Mouse (Mus musculus): ENCODE results near the gene 1700001C19Rik.
"Not testable (repeated sequence)": the region's sequence is repeated elsewhere in the genome, so short reads cannot be mapped to it uniquely, and the experiment has no call there.

1700001C19Rik gene

DNA sequence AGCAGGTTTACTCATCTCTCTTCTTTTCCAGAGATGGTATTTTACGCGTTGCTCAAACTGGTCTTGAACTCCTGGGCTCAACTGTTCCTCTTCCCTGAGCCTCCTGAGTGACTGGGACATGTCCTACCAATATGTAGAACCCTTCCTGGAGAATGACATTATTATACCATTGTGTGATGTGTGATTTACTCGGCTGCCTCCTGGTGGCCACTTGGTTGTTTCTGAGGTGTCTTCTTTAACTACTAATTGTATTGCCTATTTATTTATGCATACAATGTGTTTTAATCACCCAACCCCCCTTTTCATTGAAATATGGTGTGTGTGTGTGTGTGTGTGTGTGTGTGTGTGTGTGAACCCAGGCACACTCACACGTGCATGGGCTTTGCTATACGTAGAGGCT lies 6.4 kb downstream of the 1700001C19Rik start:
- no peak for DNase-seq (ENCODE audit: extremely low spot score)

DNA sequence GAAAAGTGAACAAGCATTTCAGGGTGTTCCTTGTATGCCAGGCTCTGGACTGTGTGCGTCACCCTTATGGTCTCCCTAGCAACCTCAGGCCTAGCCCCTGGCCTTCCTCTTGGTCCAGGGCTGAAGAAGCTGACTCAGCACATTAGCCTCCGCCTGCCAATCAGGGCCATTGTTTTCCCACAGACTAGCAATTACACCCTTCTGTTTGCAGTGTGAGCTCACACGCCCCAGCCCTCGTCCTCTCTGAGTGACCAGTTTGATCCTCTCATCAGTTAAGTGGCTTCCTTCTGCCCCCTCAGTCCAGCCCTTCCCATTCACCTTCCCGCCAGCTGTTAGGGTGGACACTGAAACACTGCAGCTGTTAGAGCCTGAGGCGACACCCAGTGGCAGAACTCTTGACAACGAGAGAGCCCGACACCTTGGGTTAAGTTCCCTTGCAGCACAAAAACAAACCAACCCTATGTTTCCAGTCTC lies 8.3 kb downstream of the 1700001C19Rik start:
- peak; percentile 70 for DNase-seq (ENCODE audit: extremely low spot score)

DNA sequence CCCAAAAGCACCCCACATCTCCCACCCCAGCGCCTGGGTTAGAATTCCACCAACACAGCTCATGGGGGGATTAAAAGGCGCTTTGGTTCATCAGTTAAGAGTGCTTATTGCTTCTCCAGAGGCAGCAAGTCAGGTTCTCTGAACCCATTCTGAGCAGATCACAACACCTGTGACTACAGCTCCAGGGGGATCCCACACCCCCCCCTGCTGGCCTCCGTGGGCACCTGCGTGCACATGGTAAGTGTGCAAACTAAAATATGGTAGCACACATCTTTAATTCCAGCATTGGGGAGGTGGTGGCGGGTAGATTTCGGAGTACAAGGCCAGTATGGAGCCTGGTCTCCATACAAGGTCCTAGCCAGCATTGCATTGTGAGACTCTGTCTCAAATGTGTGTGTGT lies 9.9 kb downstream of the 1700001C19Rik start:
- no peak for DNase-seq (ENCODE audit: extremely low spot score)

DNA sequence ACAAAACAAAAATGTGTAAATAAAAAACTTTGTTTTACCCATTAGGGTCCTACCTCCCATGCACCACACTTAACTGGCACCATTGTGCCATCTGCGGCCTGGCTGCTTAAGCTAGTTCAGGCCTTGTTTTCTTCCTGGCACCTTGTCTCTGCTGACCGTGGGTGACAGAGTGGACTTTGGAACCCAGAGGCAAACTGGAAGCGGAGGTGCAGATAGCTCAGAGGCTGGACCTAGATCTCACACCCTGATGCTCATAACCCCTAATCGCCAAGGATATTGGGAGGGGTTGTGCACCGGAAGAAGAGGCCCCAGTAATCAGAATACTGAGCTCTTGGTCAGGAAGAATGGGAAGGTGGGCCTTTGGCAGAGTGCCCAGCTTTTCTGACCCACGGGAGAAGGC lies 13.0 kb downstream of the 1700001C19Rik start:
- no peak for DNase-seq (ENCODE audit: extremely low spot score)

DNA sequence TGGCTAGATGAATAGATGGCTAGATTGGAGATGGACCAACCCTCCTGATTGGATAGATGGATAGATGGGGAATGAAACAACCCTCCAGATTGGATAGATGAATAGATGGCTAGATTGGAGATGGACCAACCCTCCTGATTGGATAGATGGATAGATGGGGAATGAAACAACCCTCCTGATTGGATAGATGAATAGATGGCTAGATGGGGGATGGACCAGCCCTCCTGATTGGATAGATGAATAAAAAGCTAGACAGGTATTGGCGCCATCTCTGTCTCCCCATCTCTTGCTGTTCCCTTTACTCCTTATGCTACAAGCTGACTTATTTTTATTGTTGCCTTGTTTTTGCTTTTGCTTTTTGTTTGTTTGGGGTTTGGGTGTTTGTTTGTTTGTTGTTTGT lies 14.6 kb downstream of the 1700001C19Rik start:
- not testable (repeated sequence) for DNase-seq (ENCODE audit: extremely low spot score)

DNA sequence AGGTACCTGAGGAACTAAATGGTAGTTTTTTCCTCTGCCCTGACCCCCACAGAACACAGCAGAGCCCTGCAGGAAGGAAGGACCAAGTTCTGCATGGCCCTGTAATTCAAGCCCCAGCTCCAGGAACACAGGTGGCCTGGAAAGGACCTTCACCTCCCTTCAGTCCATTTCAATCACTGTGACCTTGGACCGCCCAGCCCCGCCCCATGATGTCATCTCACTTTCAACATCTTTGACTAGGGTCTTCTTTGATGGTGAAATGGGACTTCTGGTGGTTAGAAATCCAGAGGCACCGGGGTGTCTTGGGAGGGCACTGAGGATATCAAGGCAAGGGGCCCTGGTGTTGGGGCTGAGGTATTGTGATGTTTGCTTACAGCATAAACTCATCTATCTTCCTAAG lies 15.6 kb downstream of the 1700001C19Rik start:
- no peak for DNase-seq (ENCODE audit: extremely low spot score)

DNA sequence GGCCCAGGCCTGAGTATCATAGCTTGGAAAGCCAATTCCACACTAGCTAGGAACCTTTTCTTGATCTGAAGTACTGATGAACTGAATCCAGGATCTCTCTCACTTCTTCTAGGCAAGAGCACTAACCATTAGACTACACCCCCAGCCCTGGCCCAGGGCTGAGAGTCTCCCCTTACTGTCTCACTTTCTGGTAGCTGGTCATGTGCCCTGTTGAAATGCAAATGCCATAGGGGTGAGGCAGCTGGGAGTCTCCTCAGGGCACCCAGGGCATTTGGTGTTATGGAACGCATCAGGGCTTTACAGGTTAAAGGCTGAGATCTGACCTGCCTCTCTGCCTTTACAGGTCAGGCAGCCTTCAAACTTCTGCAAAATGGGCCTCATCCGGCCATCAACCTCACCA lies 17.0 kb downstream of the 1700001C19Rik start:
- no peak for DNase-seq (ENCODE audit: extremely low spot score)

DNA sequence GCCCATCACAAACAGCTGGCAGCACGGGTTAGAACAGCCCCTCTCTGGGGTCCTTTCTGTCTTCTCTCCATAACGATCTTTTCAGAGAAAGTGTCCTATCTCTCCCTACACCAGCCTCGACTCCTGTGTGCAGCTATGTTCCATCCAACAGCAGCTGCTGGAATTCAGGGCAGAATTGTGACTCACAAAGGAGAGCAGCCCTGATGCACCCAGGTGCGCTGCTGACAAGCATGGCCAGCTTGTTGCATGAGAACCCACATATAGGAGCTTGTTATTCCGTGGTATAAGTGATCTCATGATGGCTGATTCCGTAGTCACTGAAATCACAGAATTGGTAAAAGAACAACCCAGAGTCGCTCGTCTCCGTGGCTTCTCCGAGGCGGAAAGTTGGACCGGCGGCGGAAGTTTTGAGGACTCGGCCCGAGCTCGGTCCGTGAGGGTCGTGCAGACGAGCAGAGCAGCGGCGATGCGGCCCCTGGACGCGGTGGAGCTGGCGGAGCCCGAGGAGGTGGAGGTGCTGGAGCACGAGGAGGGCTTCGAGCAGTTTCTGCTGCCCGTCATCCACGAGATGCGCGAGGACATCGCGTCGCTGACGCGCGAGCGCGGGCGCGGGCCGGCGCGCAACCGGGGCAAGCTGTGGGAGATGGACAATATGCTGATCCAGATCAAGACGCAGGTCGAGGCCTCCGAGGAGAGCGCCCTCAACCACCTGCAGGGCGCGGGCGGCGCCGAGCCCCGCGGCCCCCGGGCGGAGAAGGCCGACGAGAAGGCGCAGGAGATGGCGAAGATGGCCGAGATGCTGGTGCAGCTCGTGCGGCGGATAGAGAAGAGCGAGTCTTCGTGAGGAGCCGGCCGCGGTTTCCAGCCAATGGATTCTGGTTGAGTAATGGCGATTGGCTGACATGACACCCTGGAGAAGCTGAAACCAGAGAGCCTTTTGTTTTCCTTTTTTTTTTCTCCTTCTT lies 27.0 kb downstream of the 1700001C19Rik start:
- peak; percentile 33 for DNase-seq (ENCODE audit: extremely low spot score)

DNA sequence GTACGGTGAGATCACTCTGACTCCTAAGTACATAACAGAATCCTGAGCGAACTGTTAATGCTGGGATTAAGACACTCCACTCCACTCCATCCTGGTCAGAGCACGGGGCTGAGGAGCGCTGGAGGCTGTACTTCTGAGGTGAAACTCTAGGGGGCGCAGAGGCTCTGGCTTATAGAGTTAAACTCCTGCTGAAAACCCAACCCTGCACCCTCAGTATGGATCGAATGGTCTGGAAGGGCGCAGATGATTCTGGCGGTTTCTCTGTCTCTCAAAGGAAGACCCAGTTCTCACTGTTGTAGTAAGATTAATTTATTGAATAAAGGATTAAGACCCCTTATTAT lies 28.6 kb downstream of the 1700001C19Rik start:
- DNase-seq (ENCODE audit: extremely low spot score): peak; percentile 66

DNA sequence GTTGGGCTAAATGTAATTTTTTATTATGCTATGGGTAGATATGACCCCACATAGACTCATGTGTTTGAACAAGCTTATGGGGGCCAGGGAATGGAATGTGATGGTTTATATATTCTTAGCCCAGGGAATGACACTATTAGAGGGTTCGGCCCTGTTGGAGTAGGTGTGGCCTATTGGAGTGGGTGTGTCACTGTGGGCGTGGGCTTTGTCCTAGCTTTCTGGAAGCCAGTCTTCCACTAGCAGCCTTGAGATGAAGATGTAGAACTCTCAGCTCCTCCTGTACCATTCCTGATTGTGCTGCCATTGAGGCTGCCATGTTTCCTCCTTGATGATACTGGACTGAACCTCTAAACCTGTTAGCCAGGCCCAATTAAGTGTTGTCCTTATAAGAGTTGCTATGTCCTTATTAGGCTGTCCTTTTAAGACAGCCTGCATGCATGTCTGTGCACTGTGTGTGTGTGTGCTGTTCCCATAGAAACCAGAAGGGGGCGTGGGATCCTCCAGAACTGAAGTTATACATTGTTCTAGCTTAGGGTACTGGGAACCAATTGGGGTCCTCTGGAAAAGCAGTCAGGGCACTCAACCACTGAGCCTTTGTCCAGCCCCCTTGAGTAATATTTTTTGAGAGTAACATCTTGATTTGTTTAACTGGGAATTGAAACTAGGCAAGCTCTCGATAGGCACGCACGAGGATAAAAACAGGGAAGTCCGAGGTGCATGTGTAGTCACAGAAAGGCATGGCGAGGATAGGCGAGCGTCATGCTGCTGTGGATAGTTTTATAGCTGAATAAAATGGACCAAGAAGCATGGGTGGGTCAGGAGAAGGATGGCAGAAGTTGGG lies 29.2 kb downstream of the 1700001C19Rik start:
- DNase-seq (ENCODE audit: extremely low spot score): no peak

DNA sequence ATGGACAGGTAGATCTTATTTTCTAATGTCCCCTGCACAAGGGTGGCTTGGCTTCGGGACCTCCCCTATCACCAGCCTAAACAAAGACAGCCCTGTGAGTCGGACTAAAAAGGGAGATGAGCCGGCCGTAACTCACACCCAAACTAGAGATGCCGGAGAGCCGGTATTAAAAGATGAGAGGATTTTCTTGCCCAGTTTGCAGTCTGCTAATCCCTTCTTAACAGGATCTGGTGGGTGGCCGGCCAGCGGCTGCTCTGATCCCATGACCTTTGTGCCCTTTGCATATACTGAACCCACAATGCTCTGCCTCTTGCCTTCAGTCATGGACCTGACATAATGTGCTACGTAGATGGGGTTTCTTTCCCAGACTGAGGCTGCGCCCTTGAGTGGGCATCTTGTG lies 36.7 kb downstream of the 1700001C19Rik start, which contains the start of gene Guca1a:
Gene Guca1a (minus strand): TSS at position 134 of the 400 bp plus-strand sequence.
- DNase-seq (ENCODE audit: extremely low spot score): peak; percentile 21

DNA sequence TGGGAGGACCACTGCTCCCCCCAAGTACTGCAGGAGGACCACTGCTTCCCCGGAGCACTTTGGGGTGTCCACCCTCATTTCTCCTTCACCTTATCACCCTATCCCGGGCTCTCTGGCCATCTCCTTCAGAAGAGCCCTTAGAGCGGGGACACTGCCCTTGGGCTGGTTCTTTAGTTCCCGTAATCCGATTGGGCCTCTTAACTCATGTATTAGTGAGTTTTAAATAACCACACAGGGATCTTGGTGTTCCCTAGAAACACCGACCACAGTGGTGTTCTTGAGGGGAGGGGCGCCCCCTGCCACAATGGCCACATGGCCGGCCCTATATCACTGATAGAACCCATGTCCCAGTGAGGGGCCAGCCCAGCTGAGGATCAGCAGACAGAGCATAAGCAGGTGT lies 38.1 kb downstream of the 1700001C19Rik start:
- no peak for DNase-seq (ENCODE audit: extremely low spot score)

DNA sequence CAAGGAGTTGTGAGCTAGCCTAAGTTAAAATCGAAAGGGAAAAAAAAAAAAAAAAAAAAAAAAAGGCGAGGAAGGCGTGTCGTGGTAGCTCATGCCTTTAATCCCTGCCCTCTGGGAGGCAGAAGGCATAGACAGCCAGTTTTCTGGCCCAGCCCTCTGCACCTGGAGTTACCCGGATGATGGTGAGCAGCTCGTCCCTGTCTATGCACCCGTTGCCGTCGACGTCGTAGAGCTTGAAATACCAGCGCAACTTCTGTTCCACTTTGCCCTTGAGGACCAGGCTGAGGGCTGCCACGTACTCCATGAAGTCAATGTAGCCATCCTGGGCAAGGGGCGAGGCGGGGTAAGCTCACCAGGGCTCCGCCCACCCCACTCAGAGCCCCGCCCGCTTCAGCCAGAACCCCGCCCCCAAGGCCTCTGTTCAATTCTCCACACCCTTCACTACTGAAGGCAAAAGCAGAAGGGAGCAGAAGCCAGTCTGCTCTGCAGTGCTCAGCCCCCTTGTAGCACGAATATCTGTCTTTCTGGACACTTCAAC lies 41.7 kb downstream of the 1700001C19Rik start:
- peak; percentile 72 for DNase-seq (ENCODE audit: extremely low spot score)

DNA sequence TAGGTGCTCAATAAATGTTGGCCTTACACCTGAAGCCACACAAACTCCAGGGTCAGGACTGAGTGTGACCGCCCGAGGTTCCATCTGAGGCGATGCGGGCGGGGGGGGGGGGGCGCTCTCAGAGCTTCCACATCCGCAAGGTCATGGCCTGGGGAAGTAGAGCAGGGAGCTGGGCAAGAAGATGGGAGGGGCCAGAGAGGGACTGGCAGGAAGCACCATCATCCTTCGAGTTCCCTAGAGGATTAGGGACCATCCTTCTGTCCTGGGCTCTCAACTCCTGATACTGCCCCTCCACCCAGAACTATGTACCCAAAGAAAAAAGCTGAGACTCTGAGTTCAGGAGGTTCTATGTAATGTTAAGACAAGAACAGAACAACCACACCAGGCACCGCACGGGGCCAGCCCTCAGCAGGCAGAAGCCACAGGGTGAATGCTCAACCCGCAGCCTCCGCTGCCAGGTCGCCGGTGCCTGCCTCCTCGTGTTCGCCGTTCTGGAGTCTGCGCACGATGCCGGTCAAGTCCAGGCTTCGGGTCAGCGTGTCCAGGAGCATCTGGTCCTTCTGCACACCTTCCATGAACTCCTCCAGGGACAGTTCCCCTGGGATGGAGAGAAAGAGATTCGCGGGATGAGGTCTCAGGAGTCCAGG lies 42.8 kb downstream of the 1700001C19Rik start:
- DNase-seq (ENCODE audit: extremely low spot score): peak; percentile 15

DNA sequence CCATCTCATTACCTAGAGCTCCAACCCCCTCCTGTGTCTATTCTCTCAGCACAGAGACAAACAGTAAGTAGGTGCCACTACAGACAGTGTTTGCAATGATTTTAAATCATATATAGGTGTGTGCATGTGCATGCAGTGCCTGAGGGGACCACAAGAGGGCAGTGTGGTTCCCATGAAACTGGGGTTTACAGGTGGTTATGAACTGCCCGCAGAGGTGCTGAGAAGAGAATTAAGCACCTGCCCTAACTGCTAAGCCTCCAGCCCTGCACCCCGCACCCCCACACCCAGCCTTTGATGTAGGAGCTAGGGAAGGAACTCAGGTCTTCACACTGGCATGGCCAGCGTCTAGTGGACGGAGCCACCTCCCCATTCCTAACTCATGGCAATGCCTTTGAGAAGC lies 50.5 kb downstream of the 1700001C19Rik start:
- DNase-seq (ENCODE audit: extremely low spot score): peak; percentile 46

DNA sequence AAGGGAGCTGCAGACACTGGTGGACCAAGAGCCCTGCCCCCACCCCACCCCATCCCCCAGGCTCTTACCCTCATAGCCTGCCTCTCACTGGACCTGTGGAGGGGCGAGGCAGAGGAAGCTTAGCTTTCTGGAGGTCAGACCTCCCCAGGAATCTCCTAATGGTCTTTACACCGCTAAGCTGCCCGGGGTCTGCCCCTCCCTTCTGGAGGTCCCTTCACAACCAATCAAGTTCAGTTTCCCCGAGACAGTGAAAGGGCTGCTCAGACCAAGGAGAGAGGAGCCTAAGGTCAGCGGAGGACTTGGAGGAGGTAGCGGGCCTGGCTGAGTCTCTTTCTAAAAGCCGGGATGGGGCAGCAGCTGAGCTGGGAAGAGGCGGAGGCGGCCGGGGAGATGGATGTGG lies 52.0 kb downstream of the 1700001C19Rik start, which contains the start of gene Guca1b:
Gene Guca1b (plus strand): TSS at position 249 of the 400 bp plus-strand sequence.
- no peak for DNase-seq (ENCODE audit: extremely low spot score)

DNA sequence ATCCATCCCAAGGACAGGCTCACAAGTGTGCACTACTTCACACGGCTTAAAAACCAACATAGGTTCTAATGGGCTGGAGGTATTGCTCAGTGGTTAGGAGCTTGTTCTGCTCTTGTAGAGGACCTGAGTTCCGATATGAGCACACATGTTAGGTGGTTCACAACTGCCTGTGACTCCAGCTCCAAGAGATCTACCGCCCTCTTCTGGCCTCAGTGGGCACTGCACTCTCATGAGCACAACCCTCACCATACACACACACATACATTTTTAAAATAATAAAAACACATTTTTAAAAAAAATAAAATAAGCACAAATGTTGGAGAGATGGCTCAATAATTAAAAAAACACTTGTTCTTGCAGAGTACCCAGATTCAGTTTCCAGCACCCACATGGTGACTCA lies 53.1 kb downstream of the 1700001C19Rik start:
- DNase-seq (ENCODE audit: extremely low spot score): no peak

DNA sequence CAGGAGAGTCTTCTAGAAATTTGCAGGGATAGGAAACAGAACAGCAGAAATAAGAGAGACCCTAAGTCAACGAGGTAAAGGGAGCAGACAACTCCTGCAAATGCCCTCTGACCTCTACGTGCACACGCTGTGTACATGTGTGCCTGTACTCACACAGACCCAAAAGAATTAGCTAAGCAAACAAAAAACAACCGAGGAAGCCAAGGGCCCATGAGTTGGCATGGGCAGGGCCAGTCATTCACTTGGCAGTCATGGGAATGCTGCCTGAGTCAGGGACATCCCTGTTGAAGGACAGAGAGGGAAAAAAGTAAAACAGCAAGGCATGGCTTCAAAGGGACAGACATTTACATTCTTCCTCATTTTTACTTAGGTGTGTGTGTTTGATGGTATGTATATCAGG lies 53.9 kb downstream of the 1700001C19Rik start:
- DNase-seq (ENCODE audit: extremely low spot score): no peak

DNA sequence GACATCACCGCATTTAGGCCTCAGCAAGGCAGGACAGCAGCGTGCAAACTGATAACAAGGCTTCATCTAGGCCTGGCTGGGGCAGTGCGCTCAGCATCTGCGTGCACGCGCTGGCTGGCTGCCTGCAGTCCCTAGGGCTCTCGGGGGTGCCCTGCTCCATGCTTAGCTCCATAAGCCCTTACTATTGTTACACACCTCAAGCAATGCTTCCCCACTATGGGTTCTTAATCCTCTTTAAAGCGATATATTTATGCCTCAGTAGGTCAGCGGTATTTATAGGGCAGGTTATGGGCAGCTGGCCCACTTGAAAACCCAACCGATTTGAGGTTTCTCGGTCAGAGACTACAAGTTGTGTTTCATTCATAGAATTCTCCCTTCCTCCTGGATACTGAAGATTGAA lies 55.3 kb downstream of the 1700001C19Rik start:
- DNase-seq (ENCODE audit: extremely low spot score): no peak

DNA sequence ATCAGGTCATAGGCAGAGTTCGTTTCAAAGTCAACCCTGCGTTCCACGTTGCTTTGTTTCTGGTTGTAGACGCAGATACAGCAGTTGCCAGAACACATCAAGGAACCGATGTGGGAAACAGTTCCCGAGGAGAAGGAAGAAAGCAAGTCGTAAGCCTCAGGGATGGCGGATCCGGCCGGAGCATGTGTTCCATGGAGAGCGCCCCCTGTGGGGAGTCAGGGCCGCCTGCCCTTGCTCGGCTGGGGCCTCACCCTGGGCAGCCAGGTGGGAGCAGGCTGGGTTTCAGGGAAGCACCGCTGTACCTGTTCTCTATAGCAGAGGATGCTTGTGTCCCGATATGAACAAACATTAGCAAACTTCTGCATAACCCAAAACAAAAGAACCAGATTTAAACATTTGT lies 59.0 kb downstream of the 1700001C19Rik start:
- DNase-seq (ENCODE audit: extremely low spot score): no peak

DNA sequence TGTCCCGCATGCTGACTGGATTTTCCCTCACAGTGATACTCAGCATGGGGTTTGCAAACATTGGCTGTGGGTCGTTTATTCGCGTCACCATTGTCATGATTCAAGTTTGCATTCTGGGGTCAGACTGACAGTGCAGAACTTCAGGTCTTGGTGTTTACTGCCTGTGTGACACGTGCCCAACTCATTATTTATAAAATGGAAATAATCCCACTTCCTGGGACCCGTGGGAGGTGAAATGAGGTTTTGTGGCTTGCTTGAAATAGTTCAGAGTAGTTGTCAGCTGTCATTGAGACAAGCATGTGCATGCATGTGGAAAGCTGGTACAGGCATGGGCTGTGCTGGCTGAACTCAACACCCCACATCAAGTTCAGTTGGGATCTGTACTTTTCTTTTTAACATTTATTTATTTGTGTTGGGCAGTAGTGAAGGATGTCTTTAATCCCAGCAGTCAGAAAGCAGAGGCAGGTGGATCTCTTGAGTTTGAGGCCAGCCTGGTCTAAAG lies 60.3 kb downstream of the 1700001C19Rik start:
- no peak for DNase-seq (ENCODE audit: extremely low spot score)

Measured in embryo, embryonic 9.5 days (tissue).